ENCODE assay signal across 10 mouse cellular contexts in the genomic region with DNA sequence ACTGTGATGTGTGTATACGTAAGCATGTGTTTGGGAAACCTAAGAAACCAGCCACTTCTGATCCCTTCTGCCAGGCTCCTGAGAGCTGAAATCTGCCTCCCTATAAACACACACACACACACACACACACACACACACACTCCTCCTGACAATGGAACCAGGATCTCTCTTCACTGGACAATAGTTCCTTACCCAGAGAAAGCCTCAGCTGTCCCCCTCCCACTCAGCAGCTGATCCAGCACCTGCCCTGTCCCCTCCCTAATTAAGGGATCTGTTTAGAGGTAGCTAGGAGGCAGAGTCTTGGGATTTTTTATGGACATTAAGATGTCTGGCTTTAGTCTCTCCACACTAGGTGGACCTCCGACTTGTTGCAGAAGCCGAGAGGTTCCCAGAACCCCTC. TPM values are rescaled to one million over a fixed set of nuclear protein-coding genes. Genes with fewer than 3 reads are reported as not detected.
A peak's percentile ranks its signal among the peaks of the same experiment; 100 is the strongest.
DNase-seq lines count a peak whose midpoint lies in the region; ATAC-seq and TF ChIP-seq lines count a peak whose summit lies in the region.
"Had no signal": no experiment of that assay in that cellular context is flagged by ENCODE, and none has a peak within 500 bp of the region (broad histone marks: within the 10 kb centered on the region; RNA-seq: fewer than 3 reads in every experiment).

No protein-coding gene starts in this region.

- H3K4me2 ChIP-seq in forebrain, postnatal 0 days (ENCODE audit: low read depth) = no peak overlapping the region; the same call in 1 of the 2 replicates
- H3K4me2 ChIP-seq in lung, embryonic 15.5 days = peak overlapping the region; percentile 73
- H3K4me2 ChIP-seq in stomach, embryonic 16.5 days (ENCODE audit: low read depth, low read length) = peak overlapping the region; percentile 82

- peak overlapping the region; percentile 99 for H3K4me3 ChIP-seq in forebrain, embryonic 10.5 days
- no peak overlapping the region for H3K4me3 ChIP-seq in forebrain, postnatal 0 days (ENCODE audit: low read depth, low read length)
- peak overlapping the region; percentile 82; the same call in 1 of the 2 replicates for H3K4me3 ChIP-seq in lung, embryonic 15.5 days
- peak overlapping the region; percentile 96 for H3K4me3 ChIP-seq in limb, embryonic 10.5 days
- peak overlapping the region; percentile 94; the same call in 1 of the 2 replicates for H3K4me3 ChIP-seq in stomach, embryonic 16.5 days (replicated peaks; ENCODE audit: low read length)
- no peak overlapping the region for H3K4me3 ChIP-seq in left cerebral cortex, adult 2 months

- peaks cover 49% of the 10 kb centered on the region for H3K36me3 ChIP-seq in forebrain, embryonic 10.5 days (replicated peaks)
- H3K36me3 ChIP-seq in forebrain, postnatal 0 days (ENCODE audit: insufficient read depth) = peaks cover 8% of the 10 kb centered on the region; the same call in 1 of the 2 replicates
- H3K36me3 ChIP-seq in lung, embryonic 15.5 days = peaks cover 39% of the 10 kb centered on the region
- H3K36me3 ChIP-seq in limb, embryonic 10.5 days = peaks cover 50% of the 10 kb centered on the region
- peaks cover 37% of the 10 kb centered on the region for H3K36me3 ChIP-seq in stomach, embryonic 16.5 days (ENCODE audit: control insufficient read depth, insufficient read depth, low read length)

- H3K4me1 ChIP-seq in forebrain, embryonic 10.5 days = peaks cover 54% of the 10 kb centered on the region
- H3K4me1 ChIP-seq in forebrain, postnatal 0 days (ENCODE audit: insufficient read depth) = no peaks in the 10 kb centered on the region
- H3K4me1 ChIP-seq in lung, embryonic 15.5 days = peaks cover 31% of the 10 kb centered on the region
- peaks cover 33% of the 10 kb centered on the region for H3K4me1 ChIP-seq in limb, embryonic 10.5 days
- peaks cover 28% of the 10 kb centered on the region for H3K4me1 ChIP-seq in stomach, embryonic 16.5 days (ENCODE audit: control insufficient read depth, insufficient read depth, low read length)

- intact Hi-C loops in left cerebral cortex, adult 2 months (cut with DNase I) = loop anchor here (5.0 kb wide), 2 partner anchors 47 to 48 kb away; no protein-coding TSS in a partner anchor

- H3K9ac ChIP-seq in forebrain, postnatal 0 days = no peak overlapping the region
- peak overlapping the region; percentile 92; the same call in 1 of the 2 replicates for H3K9ac ChIP-seq in lung, embryonic 15.5 days
- H3K9ac ChIP-seq in stomach, embryonic 16.5 days (ENCODE audit: low read length) = peak overlapping the region; percentile 98

- WGBS in forebrain, embryonic 10.5 days = 78% methylated on average over 3 of the region's 3 CpGs
- WGBS in forebrain, postnatal 0 days = 55% methylated on average over 3 of the region's 3 CpGs
- 54% methylated on average over 3 of the region's 3 CpGs for WGBS in lung, embryonic 15.5 days
- 79% methylated on average over 3 of the region's 3 CpGs for WGBS in limb, embryonic 10.5 days
- 52% methylated on average over 3 of the region's 3 CpGs for WGBS in stomach, embryonic 16.5 days

- H3K27ac ChIP-seq in forebrain, embryonic 10.5 days = peak overlapping the region; percentile 99; the same call in 1 of the 2 replicates
- H3K27ac ChIP-seq in forebrain, postnatal 0 days (ENCODE audit: low read depth, low read length) = no peak overlapping the region
- H3K27ac ChIP-seq in lung, embryonic 15.5 days = no peak overlapping the region
- H3K27ac ChIP-seq in limb, embryonic 10.5 days = peak overlapping the region; percentile 27; the same call in 1 of the 2 replicates
- H3K27ac ChIP-seq in stomach, embryonic 16.5 days (ENCODE audit: low read length) = 0 out of 2 replicates have a peak overlapping the region, but pooled peaks have one; percentile 8
- H3K27ac ChIP-seq in left cerebral cortex, adult 2 months = no peak overlapping the region

- H3K27me3 ChIP-seq in forebrain, embryonic 10.5 days (ENCODE audit: poor library complexity, severe bottlenecking) = no peaks in the 10 kb centered on the region
- H3K27me3 ChIP-seq in forebrain, postnatal 0 days (ENCODE audit: insufficient read depth, low read length) = no peaks in the 10 kb centered on the region; the same call in 1 of the 2 replicates
- H3K27me3 ChIP-seq in lung, embryonic 15.5 days = no peaks in the 10 kb centered on the region
- no peaks in the 10 kb centered on the region for H3K27me3 ChIP-seq in limb, embryonic 10.5 days (ENCODE audit: low read depth, poor library complexity, severe bottlenecking)
- no peaks in the 10 kb centered on the region for H3K27me3 ChIP-seq in stomach, embryonic 16.5 days (ENCODE audit: control insufficient read depth, insufficient read depth, low read length)

- no peak for TF ChIP-seq CTCF in forebrain, postnatal 0 days (IDR thresholded peaks at IDR 0.05; ENCODE audit: low read depth)
- TF ChIP-seq CTCF in left cerebral cortex, adult 2 months (IDR thresholded peaks at IDR 0.05) = no peak

- no peak for ATAC-seq in forebrain, postnatal 0 days
- no peak for ATAC-seq in lung, embryonic 15.5 days (ENCODE audit: borderline replicate concordance, extremely low read depth, low FRiP score, low TSS enrichment)
- no peak for ATAC-seq in stomach, embryonic 16.5 days (ENCODE audit: insufficient read depth, low FRiP score)
- ATAC-seq in erythroblast, adult 5-6 weeks (replicated peaks; ENCODE audit: low FRiP score, poor library complexity, severe bottlenecking) = no peak

- H3K9me3 ChIP-seq in forebrain, embryonic 10.5 days = no peaks in the 10 kb centered on the region
- H3K9me3 ChIP-seq in forebrain, postnatal 0 days (ENCODE audit: low read length) = no peaks in the 10 kb centered on the region
- no peaks in the 10 kb centered on the region for H3K9me3 ChIP-seq in lung, embryonic 15.5 days
- H3K9me3 ChIP-seq in limb, embryonic 10.5 days (replicated peaks) = no peaks in the 10 kb centered on the region
- no peaks in the 10 kb centered on the region for H3K9me3 ChIP-seq in stomach, embryonic 16.5 days (replicated peaks; ENCODE audit: control insufficient read depth, low read length)

- no peak for DNase-seq in forebrain, embryonic 10.5 days (ENCODE audit: extremely low spot score, low spot score)
- DNase-seq in forebrain, postnatal 0 days = no peak
- no peak for DNase-seq in lung, postnatal 25 days (ENCODE audit: low spot score)
- DNase-seq in limb, embryonic 10.5 days (ENCODE audit: low spot score) = no peak
- no peak for DNase-seq in left cerebral cortex, adult 2 months (ENCODE audit: extremely low spot score in 1 of 2, low spot score in 2 of 2)
- DNase-seq: lung, postnatal 10 days had no signal

RNA-seq across cellular contexts. Expression of a gene that starts 3.1 kb away (rescaled TPM):
- 45.8 and 46.2 TPM in 2 replicates for polyA plus RNA-seq in forebrain, embryonic 10.5 days (2016; fragmentation: Nextera tagmentation; extraction: Ambion mirVana)
- total RNA-seq in forebrain, postnatal 0 days (2014; rRNA removed) = 14.7 and 15.4 TPM in 2 replicates
- 6.6 and 9.6 TPM in 2 replicates for polyA plus RNA-seq in forebrain, postnatal 0 days (2015; fragmentation: Nextera tagmentation; extraction: Ambion mirVana)
- polyA plus RNA-seq in lung, embryonic 15.5 days (2015; fragmentation: Nextera tagmentation; extraction: Ambion mirVana) = 54.7 and 61.7 TPM in 2 replicates
- polyA plus RNA-seq in limb, embryonic 10.5 days (2016; fragmentation: Nextera tagmentation; extraction: Ambion mirVana) = 41.6 and 57.8 TPM in 2 replicates
- polyA plus RNA-seq in stomach, embryonic 16.5 days (2015; fragmentation: Nextera tagmentation; extraction: Ambion mirVana) = 27.8 and 34.1 TPM in 2 replicates
- 0.58 and 5.6 TPM in 2 replicates for total RNA-seq in erythroblast, adult 5-6 weeks (2015; ENCODE audit: low replicate concordance)
- total RNA-seq in erythroblast, adult 5-6 weeks (2017; ENCODE audit: low replicate concordance) = 1.4 and 18.0 TPM in 2 replicates
- 10 to 100 TPM; 28.1 to 34.7 TPM for total RNA-seq in left cerebral cortex, adult 2 months (2021)

RNA-seq across cellular contexts. Expression of a gene that starts 16.8 kb away (rescaled TPM):
- polyA plus RNA-seq in forebrain, embryonic 10.5 days (2016; fragmentation: Nextera tagmentation; extraction: Ambion mirVana) = not detected in 2 replicates
- total RNA-seq in forebrain, postnatal 0 days (2014; rRNA removed) = not detected in 2 replicates
- polyA plus RNA-seq in forebrain, postnatal 0 days (2015; fragmentation: Nextera tagmentation; extraction: Ambion mirVana) = not detected in 2 replicates
- 0.29 and 0.77 TPM in 2 replicates for polyA plus RNA-seq in lung, embryonic 15.5 days (2015; fragmentation: Nextera tagmentation; extraction: Ambion mirVana)
- 0.11 TPM in 1 of 2 replicates, not detected in the other for polyA plus RNA-seq in limb, embryonic 10.5 days (2016; fragmentation: Nextera tagmentation; extraction: Ambion mirVana)
- 2.0 and 2.6 TPM in 2 replicates for polyA plus RNA-seq in stomach, embryonic 16.5 days (2015; fragmentation: Nextera tagmentation; extraction: Ambion mirVana)
- total RNA-seq in erythroblast, adult 5-6 weeks (2015; ENCODE audit: low replicate concordance) = not detected in 2 replicates
- not detected in 2 replicates for total RNA-seq in erythroblast, adult 5-6 weeks (2017; ENCODE audit: low replicate concordance)
- not detected for total RNA-seq in left cerebral cortex, adult 2 months (2021)
- polyA plus RNA-seq: thymus, postnatal 0 days had no signal

RNA-seq across cellular contexts. Expression of a gene that starts 22.1 kb away (rescaled TPM):
- 0.47 and 0.68 TPM in 2 replicates for polyA plus RNA-seq in forebrain, embryonic 10.5 days (2016; fragmentation: Nextera tagmentation; extraction: Ambion mirVana)
- total RNA-seq in forebrain, postnatal 0 days (2014; rRNA removed) = 3.4 and 3.8 TPM in 2 replicates
- 2.5 and 3.0 TPM in 2 replicates for polyA plus RNA-seq in forebrain, postnatal 0 days (2015; fragmentation: Nextera tagmentation; extraction: Ambion mirVana)
- 1.0 and 2.0 TPM in 2 replicates for polyA plus RNA-seq in lung, embryonic 15.5 days (2015; fragmentation: Nextera tagmentation; extraction: Ambion mirVana)
- 0.21 TPM in 1 of 2 replicates, not detected in the other for polyA plus RNA-seq in limb, embryonic 10.5 days (2016; fragmentation: Nextera tagmentation; extraction: Ambion mirVana)
- polyA plus RNA-seq in stomach, embryonic 16.5 days (2015; fragmentation: Nextera tagmentation; extraction: Ambion mirVana) = 1.8 and 2.0 TPM in 2 replicates
- total RNA-seq in erythroblast, adult 5-6 weeks (2015; ENCODE audit: low replicate concordance) = 3.6 TPM in 1 of 2 replicates, not detected in the other
- total RNA-seq in erythroblast, adult 5-6 weeks (2017; ENCODE audit: low replicate concordance) = not detected in 2 replicates
- not detected for total RNA-seq in left cerebral cortex, adult 2 months (2021)

RNA-seq across cellular contexts. Expression of a gene that starts 28.6 kb away (rescaled TPM):
- 122 and 127 TPM in 2 replicates for polyA plus RNA-seq in forebrain, embryonic 10.5 days (2016; fragmentation: Nextera tagmentation; extraction: Ambion mirVana)
- total RNA-seq in forebrain, postnatal 0 days (2014; rRNA removed) = 47.0 and 64.2 TPM in 2 replicates
- polyA plus RNA-seq in forebrain, postnatal 0 days (2015; fragmentation: Nextera tagmentation; extraction: Ambion mirVana) = 68.8 and 73.3 TPM in 2 replicates
- 80.4 and 84.6 TPM in 2 replicates for polyA plus RNA-seq in lung, embryonic 15.5 days (2015; fragmentation: Nextera tagmentation; extraction: Ambion mirVana)
- polyA plus RNA-seq in limb, embryonic 10.5 days (2016; fragmentation: Nextera tagmentation; extraction: Ambion mirVana) = 115 and 120 TPM in 2 replicates
- polyA plus RNA-seq in stomach, embryonic 16.5 days (2015; fragmentation: Nextera tagmentation; extraction: Ambion mirVana) = 55.9 and 57.7 TPM in 2 replicates
- 14.2 and 28.4 TPM in 2 replicates for total RNA-seq in erythroblast, adult 5-6 weeks (2015; ENCODE audit: low replicate concordance)
- 18.6 and 19.5 TPM in 2 replicates for total RNA-seq in erythroblast, adult 5-6 weeks (2017; ENCODE audit: low replicate concordance)
- 10 to 100 TPM; 31.4 to 32.6 TPM for total RNA-seq in left cerebral cortex, adult 2 months (2021)

RNA-seq across cellular contexts. Expression of a gene that starts 35.7 kb away (rescaled TPM):
- polyA plus RNA-seq in forebrain, embryonic 10.5 days (2016; fragmentation: Nextera tagmentation; extraction: Ambion mirVana) = 11.9 and 13.1 TPM in 2 replicates
- 7.0 and 10.5 TPM in 2 replicates for total RNA-seq in forebrain, postnatal 0 days (2014; rRNA removed)
- 38.5 and 49.6 TPM in 2 replicates for polyA plus RNA-seq in forebrain, postnatal 0 days (2015; fragmentation: Nextera tagmentation; extraction: Ambion mirVana)
- 0.68 and 0.95 TPM in 2 replicates for polyA plus RNA-seq in lung, embryonic 15.5 days (2015; fragmentation: Nextera tagmentation; extraction: Ambion mirVana)
- not detected in 2 replicates for polyA plus RNA-seq in limb, embryonic 10.5 days (2016; fragmentation: Nextera tagmentation; extraction: Ambion mirVana)
- polyA plus RNA-seq in stomach, embryonic 16.5 days (2015; fragmentation: Nextera tagmentation; extraction: Ambion mirVana) = 9.2 and 14.3 TPM in 2 replicates
- total RNA-seq in erythroblast, adult 5-6 weeks (2015; ENCODE audit: low replicate concordance) = not detected in 2 replicates
- total RNA-seq in erythroblast, adult 5-6 weeks (2017; ENCODE audit: low replicate concordance) = not detected in 2 replicates
- 1 to 10 TPM; 1.1 to 1.8 TPM for total RNA-seq in left cerebral cortex, adult 2 months (2021)

Comparison
In these comparisons a context has a peak if more than half of its experiments do, and no peak if none do; other contexts are left out.
1. H3K27ac ChIP-seq: peak in forebrain, embryonic 10.5 days (single experiment), limb, embryonic 10.5 days (single experiment) and stomach, embryonic 16.5 days (single experiment); none in forebrain, postnatal 0 days (single experiment), lung, embryonic 15.5 days (single experiment) and left cerebral cortex, adult 2 months (single experiment).
2. H3K4me3 ChIP-seq: peak in forebrain, embryonic 10.5 days (single experiment), lung, embryonic 15.5 days (single experiment), limb, embryonic 10.5 days (single experiment) and stomach, embryonic 16.5 days (single experiment); none in forebrain, postnatal 0 days (single experiment) and left cerebral cortex, adult 2 months (single experiment).